Mouse (Mus musculus) liver, adult 2 months (tissue): ENCODE measurements around the gene Tuba3b. TPM values are rescaled to one million over a fixed set of nuclear protein-coding genes. Genes with fewer than 3 reads are reported as not detected.

ENCODE experiments used
- DNase-seq: peaks from one replicate; pipeline ENCODE4 v3.0.0-alpha.2; 2011; ENCODE audit warnings: low read depth, low spot score; ENCODE audit errors: extremely low read depth
- H3K27ac ChIP-seq: fragments of 200-500 bp; replicated peaks from 2 replicates; pipeline ENCODE4 v1.5.1; 2012; ENCODE audit warnings: low read depth, mild to moderate bottlenecking, control low read depth, inconsistent platforms, low read length; ENCODE audit not compliant: insufficient read depth
- H3K27me3 ChIP-seq: fragments of 200-500 bp; 2 replicates; pipeline ENCODE4 v1.6.1; 2012; ENCODE audit warnings: mild to moderate bottlenecking, moderate library complexity, low read length, inconsistent platforms; ENCODE audit not compliant: control insufficient read depth, insufficient read depth
- H3K36me3 ChIP-seq: fragments of 200-500 bp; 2 replicates; pipeline ENCODE4 v1.6.1; 2012; ENCODE audit warnings: low read length, inconsistent platforms; ENCODE audit not compliant: control insufficient read depth, insufficient read depth
- H3K4me1 ChIP-seq: fragments of 200-500 bp; 2 replicates; pipeline ENCODE4 v1.6.1; 2011; ENCODE audit warnings: low read length; ENCODE audit not compliant: control insufficient read depth, insufficient read depth
- H3K4me3 ChIP-seq: fragments of 200-500 bp; 2 replicates; pipeline ENCODE4 v1.5.1; 2011; ENCODE audit warnings: low read depth, mild to moderate bottlenecking, control low read depth, low read length, moderate library complexity; ENCODE audit not compliant: insufficient read depth
- H3K79me2 ChIP-seq: fragments of 200-500 bp; 2 replicates; pipeline ENCODE4 v1.6.1; 2012; ENCODE audit warnings: inconsistent platforms, mild to moderate bottlenecking, low read length, moderate library complexity; ENCODE audit not compliant: control insufficient read depth, insufficient read depth
- H3K9ac ChIP-seq: fragments of 200-500 bp; 2 replicates; pipeline ENCODE4 v1.6.1; 2012; ENCODE audit warnings: low read depth, mild to moderate bottlenecking, control low read depth, inconsistent platforms, low read length
- CTCF ChIP-seq: fragments of 200-500 bp; IDR thresholded peaks from 2 replicates; pipeline ENCODE4 v1.5.1; 2011; ENCODE audit warnings: low read depth, low read length, control low read depth
- POLR2A ChIP-seq: fragments of 200-500 bp; IDR thresholded peaks from 2 replicates; pipeline ENCODE4 v1.6.1; 2011; ENCODE audit warnings: low read length, control low read depth; ENCODE audit not compliant: insufficient read depth; ENCODE audit errors: extremely low read depth
- WGBS: fragments of 180-500 bp; shearing (Covaris S2); methylation state at CpG from one replicate; pipeline ENCODE4 v1.1.7; 2018; 5-methylcytosine and 5-hydroxymethylcytosine counted together
- polyA plus RNA-seq: library from polyadenylated mRNA; depleted of rRNA; stranded (reverse); fragments of >200 nt; gene quantifications from 2 replicates; pipeline ENCODE4 v1.2.3, GENCODE M21; 2012
- total RNA-seq: library from RNA; depleted of rRNA; stranded (reverse); fragments of >200 nt; gene quantifications from 2 replicates; pipeline ENCODE4 v1.2.3, GENCODE M21; 2014

Gene Tuba3b
- total and polyA plus RNA-seq, 2 experiments: not detected

GRCm38 (mm10) chr6:145578457-145579185 lies 36.9 kb upstream of the Tuba3b start:
- H3K4me3 ChIP-seq: no peak overlapping the region
- TF ChIP-seq POLR2A: no peak
- no peak for TF ChIP-seq CTCF
- 47% methylated on average over 10 of the region's 10 CpGs for WGBS
- no peaks in the 10 kb centered on the region for H3K27me3 ChIP-seq
- H3K79me2 ChIP-seq: no peaks in the 10 kb centered on the region
- H3K4me1 ChIP-seq: no peaks in the 10 kb centered on the region
- no peak overlapping the region for H3K27ac ChIP-seq
- DNase-seq: peak; percentile 21
- H3K9ac ChIP-seq: no peak overlapping the region
- no peaks in the 10 kb centered on the region for H3K36me3 ChIP-seq

DNA sequence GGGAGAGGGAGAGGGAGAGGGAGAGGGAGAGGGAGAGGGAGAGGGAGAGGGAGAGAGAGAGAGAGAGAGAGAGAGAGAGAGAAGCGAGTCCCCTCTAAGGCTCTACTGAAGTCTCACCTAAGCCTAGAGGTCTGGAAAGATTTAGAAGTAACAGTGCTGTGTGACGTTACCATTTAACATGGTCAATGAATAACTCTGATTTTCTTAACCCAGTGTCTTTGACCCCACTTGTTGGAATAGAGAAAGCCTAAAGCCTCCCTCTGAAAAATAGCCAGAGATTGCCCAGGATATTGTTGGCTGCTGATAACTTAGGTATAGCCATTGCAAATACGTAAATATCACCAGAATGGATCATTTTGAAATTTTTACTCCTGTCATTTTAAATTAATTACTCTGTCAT lies 35.8 kb upstream of the Tuba3b start:
- no peak overlapping the region for H3K27ac ChIP-seq
- no peaks in the 10 kb centered on the region for H3K4me1 ChIP-seq
- no peaks in the 10 kb centered on the region for H3K27me3 ChIP-seq
- peak; percentile 32 for DNase-seq
- no peak overlapping the region for H3K9ac ChIP-seq
- H3K4me3 ChIP-seq: no peak overlapping the region
- no peaks in the 10 kb centered on the region for H3K79me2 ChIP-seq
- TF ChIP-seq CTCF: no peak
- TF ChIP-seq POLR2A: no peak
- no peaks in the 10 kb centered on the region for H3K36me3 ChIP-seq
- 62% methylated on average over 3 of the region's 3 CpGs for WGBS

DNA sequence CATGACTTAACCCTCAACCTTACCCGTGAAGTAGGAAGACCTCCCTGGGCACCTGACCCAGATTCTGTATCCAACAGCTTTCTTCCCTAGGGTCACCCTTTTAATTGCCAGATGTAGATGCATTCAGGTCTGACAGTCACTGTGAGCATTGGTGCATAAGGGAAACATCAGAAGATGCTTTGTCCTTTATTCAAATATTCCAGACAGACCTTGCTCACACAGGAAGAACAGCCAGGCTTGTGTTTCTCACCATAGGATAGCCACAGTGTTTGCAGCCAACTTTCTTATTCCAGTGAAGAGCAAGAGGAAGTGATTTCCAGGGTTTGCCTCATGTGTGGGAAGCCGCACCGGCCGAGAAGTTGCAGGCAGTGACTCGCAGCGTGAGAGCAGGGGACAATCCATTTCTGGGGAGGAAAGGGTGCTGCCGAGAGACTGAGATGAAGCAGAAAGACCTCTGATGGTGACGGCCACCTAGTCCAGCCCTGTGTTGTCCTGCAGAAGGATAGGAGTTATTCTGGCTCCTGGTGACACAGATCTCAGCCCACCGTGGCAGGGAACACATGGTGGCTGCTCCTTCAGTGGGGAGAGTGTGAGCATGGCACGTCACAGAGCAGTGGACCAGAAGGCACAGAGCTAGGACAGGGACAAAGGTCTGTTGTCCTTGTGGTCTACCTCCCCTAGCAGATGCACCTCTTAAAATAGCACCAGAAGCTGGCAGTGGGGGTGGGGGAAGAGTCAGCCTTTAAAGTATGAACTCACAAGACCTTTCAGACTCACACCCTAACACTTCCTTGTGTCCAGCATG lies 34.0 kb upstream of the Tuba3b start:
- H3K9ac ChIP-seq: no peak overlapping the region
- no peak overlapping the region for H3K4me3 ChIP-seq
- 61% methylated on average over 10 of the region's 10 CpGs for WGBS
- H3K27me3 ChIP-seq: no peaks in the 10 kb centered on the region
- no peaks in the 10 kb centered on the region for H3K4me1 ChIP-seq
- no peaks in the 10 kb centered on the region for H3K79me2 ChIP-seq
- no peaks in the 10 kb centered on the region for H3K36me3 ChIP-seq
- no peak for TF ChIP-seq POLR2A
- TF ChIP-seq CTCF: no peak
- H3K27ac ChIP-seq: no peak overlapping the region
- DNase-seq: no peak

- no peak for DNase-seq
- no peak for TF ChIP-seq CTCF
- TF ChIP-seq POLR2A: no peak
- no peaks in the 10 kb centered on the region for H3K79me2 ChIP-seq
- no peaks in the 10 kb centered on the region for H3K4me1 ChIP-seq
- 89% methylated on average over 21 of the region's 21 CpGs for WGBS
- H3K4me3 ChIP-seq: no peak overlapping the region
- H3K9ac ChIP-seq: no peak overlapping the region
- no peaks in the 10 kb centered on the region for H3K27me3 ChIP-seq
- H3K36me3 ChIP-seq: no peaks in the 10 kb centered on the region
- no peak overlapping the region for H3K27ac ChIP-seq
Measured at GRCm38 (mm10) chr6:145585052-145585973, 30.2 kb upstream of the Tuba3b start.

DNA sequence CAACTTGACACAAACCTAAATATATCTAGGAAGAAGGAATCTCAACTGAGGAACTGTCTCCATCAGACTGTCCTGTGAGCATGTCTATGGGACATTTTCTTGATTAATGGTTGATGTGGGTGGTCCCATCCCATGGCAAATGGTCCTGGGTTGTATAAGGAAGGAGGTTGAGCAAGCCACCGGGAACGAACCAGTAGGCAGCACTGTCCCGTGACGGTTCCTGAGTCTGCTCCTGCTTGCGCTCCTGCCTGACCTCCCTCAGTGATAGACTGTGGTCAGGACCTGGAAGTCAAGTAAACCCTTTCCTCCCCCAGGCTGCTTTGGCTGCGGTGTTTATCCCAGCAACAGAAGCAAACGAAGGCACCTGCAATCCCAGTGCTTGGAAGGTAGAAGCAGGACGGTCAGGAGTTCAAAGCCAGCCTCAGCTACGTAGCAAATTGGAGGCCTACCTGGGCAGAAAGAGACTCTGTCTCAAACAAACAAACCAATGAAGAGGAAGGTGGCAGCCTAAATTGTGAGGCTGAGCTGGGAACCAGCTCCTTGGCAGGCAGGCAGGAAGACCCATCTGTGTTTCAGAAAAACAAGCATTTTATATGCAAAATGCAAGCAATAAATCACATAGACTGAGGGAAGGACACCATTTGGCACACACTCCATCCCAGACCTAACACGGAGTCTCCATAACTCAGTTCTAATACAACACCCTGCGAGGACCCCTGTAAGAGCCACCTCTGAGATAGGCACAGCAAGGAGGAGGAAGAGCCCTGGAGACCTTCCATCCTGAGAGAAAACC lies 24.9 kb upstream of the Tuba3b start:
- TF ChIP-seq CTCF (no peak), POLR2A (no peak)
- Histone ChIP-seq H3K79me2 (no peaks in the 10 kb centered on the region), H3K4me1 (peaks cover 11% of the 10 kb centered on the region), H3K27me3 (no peaks in the 10 kb centered on the region), H3K9ac (no peak overlapping the region), H3K27ac (no peak overlapping the region), H3K4me3 (no peak overlapping the region), H3K36me3 (no peaks in the 10 kb centered on the region)
- 95% methylated on average over 11 of the region's 11 CpGs for WGBS
- no peak for DNase-seq
